Mouse (Mus musculus) hindbrain, embryonic 12.5 days (tissue): ENCODE results near the gene Cacna1a. TPM values are rescaled to one million over a fixed set of nuclear protein-coding genes. Genes with fewer than 3 reads are reported as not detected.
A peak's percentile ranks its signal among the peaks of the same experiment; 100 is the strongest.

Experiments used
- ATAC-seq: fragments of 200-750 bp; cut with Nextera tagmentation; 2 replicates; pipeline ENCODE4 v1.8.0; 2017; ENCODE audit warnings: moderate TSS enrichment; ENCODE audit not compliant: low FRiP score
- H3K27ac ChIP-seq: fragments of 300-500 bp; sonication (generic); 2 replicates; pipeline ENCODE4 v1.5.1; 2016; ENCODE audit warnings: mild to moderate bottlenecking
- H3K27me3 ChIP-seq: fragments of 300-500 bp; sonication (generic); 2 replicates; pipeline ENCODE4 v1.6.1; 2016; ENCODE audit warnings: mild to moderate bottlenecking
- H3K36me3 ChIP-seq: fragments of 300-500 bp; sonication (generic); 2 replicates; pipeline ENCODE4 v1.6.1; 2016; ENCODE audit warnings: mild to moderate bottlenecking
- H3K4me1 ChIP-seq: fragments of 300-500 bp; sonication (generic); 2 replicates; pipeline ENCODE4 v1.6.1; 2016
- H3K4me2 ChIP-seq: fragments of 300-500 bp; sonication (generic); replicated peaks from 2 replicates; pipeline ENCODE4 v1.6.1; 2016; ENCODE audit warnings: mild to moderate bottlenecking
- H3K4me3 ChIP-seq: fragments of 300-500 bp; sonication (generic); 2 replicates; pipeline ENCODE4 v1.5.1; 2016; ENCODE audit warnings: mild to moderate bottlenecking
- H3K9ac ChIP-seq: fragments of 300-500 bp; sonication (generic); 2 replicates; pipeline ENCODE4 v1.6.1; 2016; ENCODE audit warnings: mild to moderate bottlenecking, moderate library complexity
- H3K9me3 ChIP-seq: fragments of 300-500 bp; sonication (generic); replicated peaks from 2 replicates; pipeline ENCODE4 v1.6.1; 2016; ENCODE audit warnings: mild to moderate bottlenecking
- WGBS: fragments of 180-500 bp; shearing (Covaris S2); methylation state at CpG from one replicate; pipeline ENCODE4 v1.1.7; 2016; 5-methylcytosine and 5-hydroxymethylcytosine counted together
- polyA plus RNA-seq: library from polyadenylated mRNA; unstranded; fragments of >200 nt; fragmentation: Nextera tagmentation; extraction: Ambion mirVana; gene quantifications from 2 replicates; pipeline ENCODE4 v1.2.1, GENCODE M21; 2016

The Cacna1a gene
- polyA plus RNA-seq, result 13.3 and 16.1 TPM in 2 replicates

GRCm38 (mm10) chr8:84388275-84388674, at the start of gene Cacna1a:
Cacna1a (plus strand) TSS chr8:84388440.
- H3K4me3 ChIP-seq, result no peak within 1 kb of the TSS
- no peaks in the 10 kb centered on the region for H3K36me3 ChIP-seq
- no peak within 1 kb of the TSS for H3K27ac ChIP-seq
- H3K4me2 ChIP-seq, result no peak within 1 kb of the TSS
- no peaks in the 10 kb centered on the region for H3K4me1 ChIP-seq
- ATAC-seq, result no peak
- H3K27me3 ChIP-seq, result no peaks in the 10 kb centered on the region
- H3K9me3 ChIP-seq, result no peaks in the 10 kb centered on the region
- H3K9ac ChIP-seq, result no peak within 1 kb of the TSS
- WGBS, result 74% methylated on average over 3 of the region's 3 CpGs

GRCm38 (mm10) chr8:84338493-84338892, 49.7 kb upstream of the Cacna1a start:
- Histone ChIP-seq H3K9me3 (no peaks in the 10 kb centered on the region), H3K4me3 (0 out of 2 replicates have a peak overlapping the region, but pooled peaks have one; percentile 8), H3K4me2 (peak overlapping the region; percentile 29), H3K4me1 (peaks cover 4% of the 10 kb centered on the region; the same call in 1 of the 2 replicates), H3K27me3 (peaks cover 36% of the 10 kb centered on the region), H3K27ac (no peak overlapping the region), H3K36me3 (no peaks in the 10 kb centered on the region), H3K9ac (no peak overlapping the region)
- 9% methylated on average over 17 of the region's 17 CpGs for WGBS
- no peak for ATAC-seq

GRCm38 (mm10) chr8:84339320-84339719, 48.9 kb upstream of the Cacna1a start:
- WGBS, result 9% methylated on average over 7 of the region's 7 CpGs
- no peak for ATAC-seq
- Histone ChIP-seq H3K4me3 (no peak overlapping the region), H3K4me1 (peaks cover 4% of the 10 kb centered on the region; the same call in 1 of the 2 replicates), H3K36me3 (no peaks in the 10 kb centered on the region), H3K27me3 (peaks cover 36% of the 10 kb centered on the region), H3K27ac (no peak overlapping the region), H3K9me3 (no peaks in the 10 kb centered on the region), H3K4me2 (no peak overlapping the region), H3K9ac (no peak overlapping the region)

- Histone ChIP-seq H3K4me2 (no peak overlapping the region), H3K9ac (no peak overlapping the region), H3K4me3 (no peak overlapping the region), H3K27me3 (peaks cover 36% of the 10 kb centered on the region), H3K36me3 (no peaks in the 10 kb centered on the region), H3K9me3 (no peaks in the 10 kb centered on the region), H3K27ac (no peak overlapping the region), H3K4me1 (peaks cover 4% of the 10 kb centered on the region; the same call in 1 of the 2 replicates)
- ATAC-seq, result no peak
- WGBS, result 54% methylated on average over 4 of the region's 4 CpGs
Observed at GRCm38 (mm10) chr8:84339867-84340266, 48.4 kb upstream of the Cacna1a start.

- no peak overlapping the region for H3K4me3 ChIP-seq
- peaks cover 36% of the 10 kb centered on the region for H3K27me3 ChIP-seq
- ATAC-seq, result no peak
- no peak overlapping the region for H3K9ac ChIP-seq
- H3K4me2 ChIP-seq, result no peak overlapping the region
- peaks cover 4% of the 10 kb centered on the region; the same call in 1 of the 2 replicates for H3K4me1 ChIP-seq
- H3K9me3 ChIP-seq, result no peaks in the 10 kb centered on the region
- WGBS, result 24% methylated on average over 2 of the region's 2 CpGs
- H3K27ac ChIP-seq, result no peak overlapping the region
- no peaks in the 10 kb centered on the region for H3K36me3 ChIP-seq
Observed at GRCm38 (mm10) chr8:84340671-84341070, 47.6 kb upstream of the Cacna1a start.

- no peaks in the 10 kb centered on the region for H3K9me3 ChIP-seq
Observed at GRCm38 (mm10) chr8:84345493-84345892, 42.7 kb upstream of the Cacna1a start.

GRCm38 (mm10) chr8:84346421-84346820, 41.8 kb upstream of the Cacna1a start:
- H3K27ac ChIP-seq, result no peak overlapping the region
- 0 out of 2 replicates have a peak, but pooled peaks cover 5% of the 10 kb centered on the region for H3K27me3 ChIP-seq
- H3K4me1 ChIP-seq, result no peaks in the 10 kb centered on the region
- H3K9me3 ChIP-seq, result no peaks in the 10 kb centered on the region
- H3K36me3 ChIP-seq, result no peaks in the 10 kb centered on the region
- H3K4me2 ChIP-seq, result no peak overlapping the region
- ATAC-seq, result no peak
- H3K4me3 ChIP-seq, result no peak overlapping the region
- 62% methylated on average over 4 of the region's 4 CpGs for WGBS
- no peak overlapping the region for H3K9ac ChIP-seq

More at GRCm38 (mm10) chr8:84345493-84345892, 42.7 kb upstream of the Cacna1a start:
- Histone ChIP-seq H3K27me3 (peaks cover 9% of the 10 kb centered on the region; the same call in 1 of the 2 replicates), H3K36me3 (no peaks in the 10 kb centered on the region), H3K4me1 (no peaks in the 10 kb centered on the region), H3K4me2 (no peak overlapping the region), H3K4me3 (no peak overlapping the region), H3K27ac (no peak overlapping the region), H3K9ac (no peak overlapping the region)
- no peak for ATAC-seq
- WGBS, result 80% methylated on average over 7 of the region's 7 CpGs

- no peak overlapping the region for H3K27ac ChIP-seq
- no peak overlapping the region for H3K4me2 ChIP-seq
- no peaks in the 10 kb centered on the region for H3K9me3 ChIP-seq
- WGBS, result 75% methylated on average over 1 of the region's 1 CpGs
- no peaks in the 10 kb centered on the region for H3K36me3 ChIP-seq
- H3K4me3 ChIP-seq, result no peak overlapping the region
- no peak for ATAC-seq
- no peaks in the 10 kb centered on the region for H3K4me1 ChIP-seq
- peaks cover 12% of the 10 kb centered on the region for H3K27me3 ChIP-seq
- no peak overlapping the region for H3K9ac ChIP-seq
Observed at GRCm38 (mm10) chr8:84349526-84349925, 38.7 kb upstream of the Cacna1a start.

- Histone ChIP-seq H3K4me3 (no peak overlapping the region), H3K4me2 (no peak overlapping the region), H3K27ac (no peak overlapping the region), H3K9ac (no peak overlapping the region), H3K27me3 (peaks cover 16% of the 10 kb centered on the region), H3K36me3 (no peaks in the 10 kb centered on the region), H3K9me3 (no peaks in the 10 kb centered on the region), H3K4me1 (no peaks in the 10 kb centered on the region)
- ATAC-seq, result no peak
- 79% methylated on average over 4 of the region's 4 CpGs for WGBS
Observed at GRCm38 (mm10) chr8:84350960-84351359, 37.3 kb upstream of the Cacna1a start.

GRCm38 (mm10) chr8:84356482-84356881, 31.8 kb upstream of the Cacna1a start:
- no peak overlapping the region for H3K4me3 ChIP-seq
- H3K36me3 ChIP-seq, result no peaks in the 10 kb centered on the region
- H3K9ac ChIP-seq, result no peak overlapping the region
- peaks cover 14% of the 10 kb centered on the region for H3K27me3 ChIP-seq
- H3K4me1 ChIP-seq, result peaks cover 8% of the 10 kb centered on the region
- no peak overlapping the region for H3K27ac ChIP-seq
- no peaks in the 10 kb centered on the region for H3K9me3 ChIP-seq
- no peak overlapping the region for H3K4me2 ChIP-seq
- 62% methylated on average over 11 of the region's 11 CpGs for WGBS
- no peak for ATAC-seq

- H3K4me3 ChIP-seq, result no peak overlapping the region
- no peak overlapping the region for H3K9ac ChIP-seq
- H3K36me3 ChIP-seq, result no peaks in the 10 kb centered on the region
- peaks cover 8% of the 10 kb centered on the region for H3K4me1 ChIP-seq
- 27% methylated on average over 20 of the region's 20 CpGs for WGBS
- H3K4me2 ChIP-seq, result no peak overlapping the region
- H3K9me3 ChIP-seq, result no peaks in the 10 kb centered on the region
- no peak overlapping the region for H3K27ac ChIP-seq
- H3K27me3 ChIP-seq, result peaks cover 13% of the 10 kb centered on the region
- peak; percentile 81 for ATAC-seq
Observed at GRCm38 (mm10) chr8:84357631-84358371, 30.4 kb upstream of the Cacna1a start.

GRCm38 (mm10) chr8:84363428-84364134, 24.7 kb upstream of the Cacna1a start:
- H3K27me3 ChIP-seq, result peaks cover 12% of the 10 kb centered on the region
- no peak for ATAC-seq
- no peak overlapping the region for H3K4me2 ChIP-seq
- no peaks in the 10 kb centered on the region for H3K36me3 ChIP-seq
- no peak overlapping the region for H3K4me3 ChIP-seq
- no peak overlapping the region for H3K27ac ChIP-seq
- 13% methylated on average over 23 of the region's 23 CpGs for WGBS
- no peaks in the 10 kb centered on the region for H3K9me3 ChIP-seq
- no peaks in the 10 kb centered on the region for H3K4me1 ChIP-seq
- no peak overlapping the region for H3K9ac ChIP-seq
